Mouse (Mus musculus) T-cell, adult 66 days (primary cell): ENCODE data around the gene Ccdc82. TPM values are rescaled to one million over a fixed set of nuclear protein-coding genes. Genes with fewer than 3 reads are reported as not detected.

Experiments
- total RNA-seq, 2 experiments: library from RNA; stranded (reverse); gene quantifications; 3 replicates in 1 of 2; 4 replicates in 1 of 2; pipeline ENCODE4 v1.2.4; 2023

The Ccdc82 gene
- 10 to 100 TPM; 66.6 to 67.2 TPM for total RNA-seq

GRCm38 (mm10) chr9:13246815-13247638, at the start of gene Ccdc82:
Gene Ccdc82, plus strand, starts transcription at chr9:13246955.

GRCm38 (mm10) chr9:13245481-13245880, 1.3 kb upstream of the Ccdc82 start, which contains the start of gene Jrkl:
Gene Jrkl, minus strand, starts transcription at chr9:13245829.

GRCm38 (mm10) chr9:13297668-13298512, 51.1 kb downstream of the Ccdc82 start, which contains the start of gene Maml2:
Gene Maml2, plus strand, starts transcription at chr9:13297957.

Other genes with a start within 250 kb of the Ccdc82 start
- gene Jrkl, start 1.1 kb upstream of the Ccdc82 start, total RNA-seq = 1 to 10 TPM; 7.2 to 8.7 TPM
- gene Maml2, start 51.0 kb downstream of the Ccdc82 start, total RNA-seq = 10 to 100 TPM; 46.1 to 55.5 TPM
- not detected for gene Gm17571, start 199.8 kb downstream of the Ccdc82 start, total RNA-seq